ENCODE assay signal across 13 mouse cellular contexts in genomic region chr2:124523667-124524066, GRCm38 (mm10).
DNase-seq lines count a peak whose midpoint lies in the region; ATAC-seq and TF ChIP-seq lines count a peak whose summit lies in the region.
"Had no signal": no experiment of that assay in that cellular context is flagged by ENCODE, and none has a peak within 500 bp of the region (broad histone marks: within the 10 kb centered on the region; RNA-seq: fewer than 3 reads in every experiment).

No protein-coding gene starts in this region.

- no peaks in the 10 kb centered on the region for H3K4me1 ChIP-seq in forebrain, embryonic 14.5 days (ENCODE audit: control insufficient read depth, insufficient read depth, low read length)
- H3K4me1 ChIP-seq in forebrain, embryonic 12.5 days = no peaks in the 10 kb centered on the region
- peaks cover 11% of the 10 kb centered on the region; the same call in 1 of the 2 replicates for H3K4me1 ChIP-seq in forebrain, embryonic 16.5 days (replicated peaks; ENCODE audit: control insufficient read depth, insufficient read depth, low read length)
- no peaks in the 10 kb centered on the region; the same call in 1 of the 2 replicates for H3K4me1 ChIP-seq in forebrain, postnatal 0 days (ENCODE audit: insufficient read depth)
- H3K4me1 ChIP-seq: embryonic facial prominence, embryonic 10.5 days; embryonic facial prominence, embryonic 12.5 days had no signal

- no peaks in the 10 kb centered on the region for H3K27me3 ChIP-seq in forebrain, embryonic 14.5 days (replicated peaks; ENCODE audit: control insufficient read depth, insufficient read depth, low read length)
- no peaks in the 10 kb centered on the region for H3K27me3 ChIP-seq in forebrain, embryonic 12.5 days
- H3K27me3 ChIP-seq in forebrain, embryonic 16.5 days (replicated peaks; ENCODE audit: control insufficient read depth, insufficient read depth, low read length) = no peaks in the 10 kb centered on the region
- no peaks in the 10 kb centered on the region for H3K27me3 ChIP-seq in forebrain, postnatal 0 days (ENCODE audit: insufficient read depth, low read length)
- H3K27me3 ChIP-seq: embryonic facial prominence, embryonic 12.5 days had no signal

- H3K36me3 ChIP-seq in forebrain, embryonic 14.5 days (ENCODE audit: control insufficient read depth, insufficient read depth, low read length) = no peaks in the 10 kb centered on the region
- no peaks in the 10 kb centered on the region for H3K36me3 ChIP-seq in forebrain, embryonic 12.5 days (replicated peaks)
- H3K36me3 ChIP-seq in forebrain, embryonic 16.5 days (ENCODE audit: control insufficient read depth, insufficient read depth) = no peaks in the 10 kb centered on the region
- no peaks in the 10 kb centered on the region for H3K36me3 ChIP-seq in forebrain, postnatal 0 days (ENCODE audit: insufficient read depth)
- H3K36me3 ChIP-seq: embryonic facial prominence, embryonic 10.5 days; embryonic facial prominence, embryonic 12.5 days had no signal

- DNase-seq in forebrain, embryonic 14.5 days (ENCODE audit: low spot score) = no peak
- DNase-seq in forebrain, postnatal 0 days = peak; percentile 14
- DNase-seq in cerebellum, adult 8-10 months = no peak
- DNase-seq: adrenal gland, adult 2 months; adrenal gland, postnatal 10 days; adrenal gland, postnatal 25 days; cerebellum, adult 11 months; cerebellum, adult 18-20 months; cerebellum, adult 9-10 months had no signal

- H3K4me2 ChIP-seq in forebrain, embryonic 14.5 days (ENCODE audit: low read length) = no peak overlapping the region
- no peak overlapping the region for H3K4me2 ChIP-seq in forebrain, embryonic 12.5 days
- no peak overlapping the region for H3K4me2 ChIP-seq in forebrain, embryonic 16.5 days (ENCODE audit: low read length)
- no peak overlapping the region for H3K4me2 ChIP-seq in forebrain, postnatal 0 days (ENCODE audit: low read depth)
- H3K4me2 ChIP-seq: embryonic facial prominence, embryonic 12.5 days had no signal

- no peak for TF ChIP-seq CTCF in forebrain, postnatal 0 days (IDR thresholded peaks at IDR 0.05; ENCODE audit: low read depth)

- no peak overlapping the region for H3K27ac ChIP-seq in forebrain, embryonic 14.5 days (ENCODE audit: low read depth, low read length)
- no peak overlapping the region for H3K27ac ChIP-seq in forebrain, embryonic 12.5 days
- H3K27ac ChIP-seq in forebrain, embryonic 16.5 days (ENCODE audit: low read length) = no peak overlapping the region; the same call in 1 of the 2 replicates
- no peak overlapping the region for H3K27ac ChIP-seq in forebrain, postnatal 0 days (ENCODE audit: low read depth, low read length)
- H3K27ac ChIP-seq: embryonic facial prominence, embryonic 10.5 days; embryonic facial prominence, embryonic 12.5 days had no signal

- no peak overlapping the region for H3K9ac ChIP-seq in forebrain, embryonic 14.5 days (ENCODE audit: low read length)
- H3K9ac ChIP-seq in forebrain, embryonic 12.5 days = no peak overlapping the region
- no peak overlapping the region for H3K9ac ChIP-seq in forebrain, embryonic 16.5 days (replicated peaks; ENCODE audit: low read depth, low read length)
- no peak overlapping the region for H3K9ac ChIP-seq in forebrain, postnatal 0 days
- H3K9ac ChIP-seq: embryonic facial prominence, embryonic 12.5 days had no signal

- H3K9me3 ChIP-seq in forebrain, embryonic 14.5 days (replicated peaks; ENCODE audit: control insufficient read depth, low read length) = no peaks in the 10 kb centered on the region
- no peaks in the 10 kb centered on the region for H3K9me3 ChIP-seq in forebrain, embryonic 12.5 days
- H3K9me3 ChIP-seq in forebrain, embryonic 16.5 days (ENCODE audit: control insufficient read depth, low read length) = no peaks in the 10 kb centered on the region
- no peaks in the 10 kb centered on the region for H3K9me3 ChIP-seq in forebrain, postnatal 0 days (ENCODE audit: low read length)
- H3K9me3 ChIP-seq: embryonic facial prominence, embryonic 10.5 days; embryonic facial prominence, embryonic 12.5 days had no signal

- ATAC-seq in forebrain, embryonic 14.5 days = peak; percentile 57; the same call in 1 of the 2 replicates
- ATAC-seq in forebrain, embryonic 12.5 days (ENCODE audit: low FRiP score) = no peak
- peak; percentile 57 for ATAC-seq in forebrain, embryonic 16.5 days
- peak; percentile 18; the same call in 1 of the 2 replicates for ATAC-seq in forebrain, postnatal 0 days

- no peak overlapping the region for H3K4me3 ChIP-seq in forebrain, embryonic 14.5 days (ENCODE audit: low read depth, low read length)
- H3K4me3 ChIP-seq in forebrain, embryonic 12.5 days (replicated peaks) = no peak overlapping the region
- H3K4me3 ChIP-seq in forebrain, embryonic 16.5 days (replicated peaks; ENCODE audit: low read length) = no peak overlapping the region
- no peak overlapping the region for H3K4me3 ChIP-seq in forebrain, postnatal 0 days (ENCODE audit: low read depth, low read length)
- H3K4me3 ChIP-seq: embryonic facial prominence, embryonic 10.5 days; embryonic facial prominence, embryonic 12.5 days had no signal

- 86% methylated on average over 6 of the region's 6 CpGs for WGBS in forebrain, embryonic 14.5 days
- WGBS in forebrain, embryonic 12.5 days = 88% methylated on average over 6 of the region's 6 CpGs
- 77% methylated on average over 6 of the region's 6 CpGs for WGBS in forebrain, embryonic 16.5 days
- 79% methylated on average over 6 of the region's 6 CpGs for WGBS in forebrain, postnatal 0 days
